Mouse (Mus musculus): ENCODE results near the gene Fbxo27.
A peak's percentile ranks its signal among the peaks of the same experiment; 100 is the strongest.

Gene Fbxo27

DNA sequence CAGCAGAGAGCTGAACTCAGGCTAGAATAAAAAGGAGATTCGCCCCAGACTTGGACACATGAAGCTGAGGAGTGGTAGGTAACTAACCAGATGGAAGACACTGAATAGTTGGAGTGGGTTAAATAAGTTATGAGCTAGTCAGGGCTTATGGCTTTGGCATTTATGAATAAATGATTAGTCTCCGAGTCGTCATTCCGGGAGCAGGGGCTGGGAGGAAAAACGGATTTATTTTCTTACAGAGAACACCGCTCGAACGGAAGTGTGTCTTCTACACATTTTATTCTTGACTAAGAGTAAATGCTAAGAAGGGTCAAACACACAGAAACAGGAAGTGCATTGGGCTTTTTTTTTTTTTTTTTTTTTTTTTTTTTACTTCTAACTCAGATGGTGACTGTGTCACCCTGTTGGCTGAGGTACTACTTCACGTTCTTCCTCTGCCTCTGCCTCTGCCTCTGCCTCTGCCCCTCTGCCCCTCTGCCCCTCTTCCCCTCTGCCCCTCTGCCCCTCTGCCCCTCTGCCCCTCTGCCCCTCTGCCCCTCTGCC lies 10.0 kb downstream of the Fbxo27 start:
- no peak for DNase-seq (ENCODE audit: low read depth, low spot score)

DNA sequence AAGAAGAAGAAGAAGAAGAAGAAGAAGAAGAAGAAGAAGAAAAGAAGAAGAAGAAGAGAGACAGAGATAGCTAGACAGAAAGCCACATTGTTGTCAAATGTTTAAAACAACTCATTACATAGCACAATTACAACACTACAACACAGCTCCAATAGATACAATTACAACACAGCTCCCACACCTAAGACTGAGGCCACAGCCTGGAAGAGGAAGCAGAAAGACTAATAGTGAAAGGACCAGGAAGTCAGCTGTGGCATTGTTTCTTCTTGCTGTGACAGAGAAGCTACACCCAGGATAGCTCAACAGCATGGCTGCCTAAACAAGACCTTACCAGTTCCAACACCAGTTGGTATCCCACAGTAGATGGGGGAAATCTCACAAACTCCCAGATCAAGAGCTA lies 16.8 kb downstream of the Fbxo27 start:
- DNase-seq (ENCODE audit: low read depth, low spot score), result no peak

DNA sequence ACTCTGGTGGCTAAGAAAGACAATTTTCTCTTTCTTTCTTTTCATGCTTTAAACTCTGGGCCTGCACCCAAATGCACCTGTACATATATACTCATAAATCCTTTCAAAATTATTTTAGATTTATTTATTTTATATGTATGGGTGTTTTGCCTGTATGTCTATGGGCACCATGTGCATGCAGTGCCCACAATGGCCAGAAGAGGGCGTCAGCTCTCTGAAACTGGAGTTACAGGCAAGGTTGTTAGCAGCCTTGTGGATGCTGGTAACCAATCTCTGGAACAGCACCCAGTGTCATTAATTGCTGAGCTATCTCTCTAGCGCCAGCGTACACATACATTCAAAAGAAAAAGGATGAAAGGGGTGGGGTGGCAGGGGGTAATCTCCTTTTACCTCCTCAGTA lies 18.3 kb downstream of the Fbxo27 start:
- DNase-seq (ENCODE audit: low read depth, low spot score), result no peak

DNA sequence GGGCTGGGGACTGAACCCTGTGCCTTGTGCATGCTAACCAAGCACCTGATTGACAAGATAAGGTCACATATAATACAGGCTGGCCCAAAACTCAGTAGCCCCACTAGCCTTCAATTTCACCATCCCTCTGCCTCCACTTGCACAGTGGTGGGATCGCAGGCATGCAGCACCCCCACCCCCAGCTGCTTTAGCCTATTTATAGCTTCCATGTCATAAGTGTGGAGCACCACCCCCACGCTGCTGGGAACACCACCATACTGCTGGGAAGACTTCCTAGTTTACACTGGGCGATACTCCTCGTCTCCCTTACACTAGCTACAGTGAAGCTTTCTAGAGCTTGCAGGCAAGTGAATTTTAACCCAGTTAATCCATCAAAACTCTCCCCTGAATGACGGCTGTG lies 22.0 kb downstream of the Fbxo27 start:
- no peak for DNase-seq (ENCODE audit: low read depth, low spot score)

DNA sequence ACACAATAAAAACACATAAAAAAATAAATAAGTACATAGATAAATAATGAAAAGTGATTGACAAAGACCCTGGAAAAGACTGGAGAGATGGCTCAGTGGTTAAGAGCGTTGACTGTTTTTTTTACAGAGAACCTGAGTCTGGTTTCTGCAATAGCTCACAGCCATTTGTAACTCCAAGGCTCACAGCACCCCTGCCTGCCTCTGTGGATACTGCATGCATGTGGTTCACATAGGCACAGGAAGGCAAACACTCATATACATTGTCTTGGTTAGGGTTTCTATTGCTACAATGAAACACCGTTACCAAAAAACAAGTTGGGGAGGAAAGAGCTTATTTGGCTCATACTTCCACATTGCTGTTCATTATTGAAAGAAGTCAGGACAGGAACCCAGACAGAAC lies 22.9 kb downstream of the Fbxo27 start:
- no peak for DNase-seq (ENCODE audit: low read depth, low spot score)

DNA sequence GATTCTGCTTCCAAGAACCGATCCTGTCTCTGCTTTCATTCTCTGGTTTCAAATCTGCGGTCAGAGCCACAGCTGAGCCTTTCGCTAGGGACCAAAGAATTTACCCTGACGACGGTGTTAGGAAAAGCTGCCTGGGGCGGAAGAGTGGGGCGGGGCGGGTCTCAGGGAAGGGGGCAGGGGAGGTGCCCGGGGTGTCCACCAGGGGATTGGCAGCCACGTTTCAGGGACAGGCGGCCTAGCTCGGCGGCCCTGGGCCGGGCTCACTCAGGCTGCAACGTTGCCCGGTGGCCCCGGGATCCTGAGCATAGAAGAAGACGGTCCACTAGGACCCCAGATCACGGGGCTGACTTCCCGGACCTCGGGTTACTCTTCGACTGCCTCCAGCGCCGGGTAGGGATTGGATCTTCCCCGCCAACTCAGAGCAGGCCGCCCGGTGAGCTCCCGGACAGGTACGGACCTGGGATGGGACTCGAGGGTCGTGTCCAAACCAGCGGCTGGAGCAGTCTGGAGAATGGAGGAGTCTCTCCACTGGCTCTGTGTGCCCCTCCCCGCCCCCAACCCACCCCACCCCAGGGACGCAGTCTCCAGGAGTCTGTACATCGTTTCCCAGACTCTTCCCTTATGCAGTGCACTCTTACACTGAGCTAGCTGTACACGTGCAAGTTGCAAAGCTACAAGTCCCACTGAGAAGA lies 24.1 kb downstream of the Fbxo27 start, which contains the start of gene Fbxo17:
Gene Fbxo17, plus strand, starts transcription at position 215 of the 692 bp plus-strand sequence.
- no peak for DNase-seq (ENCODE audit: low read depth, low spot score)

DNA sequence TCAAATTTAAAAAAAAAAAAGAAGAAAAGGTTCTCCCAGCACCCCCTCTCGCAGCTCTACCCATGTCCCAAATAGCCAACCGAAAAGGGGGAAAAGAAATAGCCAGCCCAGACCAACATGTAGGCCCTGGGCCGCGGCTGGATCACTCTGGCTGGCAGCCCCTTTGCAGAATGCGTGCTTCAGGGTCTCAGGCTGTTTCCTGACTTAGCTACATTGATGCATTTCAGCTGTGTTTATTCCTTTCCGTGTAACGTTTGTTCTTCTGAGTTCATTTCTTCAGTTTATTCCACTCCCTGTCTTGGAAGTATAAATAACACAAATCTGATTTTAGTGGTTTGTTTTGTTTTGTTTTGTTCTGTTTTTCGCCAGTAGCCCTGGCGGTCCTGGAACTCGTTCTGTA lies 25.1 kb downstream of the Fbxo27 start:
- no peak for DNase-seq (ENCODE audit: low read depth, low spot score)

DNA sequence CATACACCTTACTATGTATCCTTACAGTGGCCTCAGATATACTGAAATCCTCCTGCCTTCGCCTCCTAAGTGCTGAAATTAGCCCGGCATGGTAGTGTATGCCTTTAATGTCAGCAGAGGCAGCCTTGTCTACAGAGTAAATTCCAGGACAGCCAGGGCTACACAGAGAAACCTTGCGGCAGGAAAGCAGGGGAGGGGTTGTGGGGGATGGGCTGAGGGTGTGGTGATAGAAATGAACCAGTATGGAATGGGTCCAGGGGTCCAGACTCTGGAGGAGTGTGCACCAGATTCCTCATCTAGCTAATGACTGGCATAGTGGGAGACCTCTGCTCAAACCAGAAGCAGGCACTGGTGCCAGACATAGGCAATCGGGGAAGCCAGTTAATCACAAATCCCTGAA lies 26.5 kb downstream of the Fbxo27 start:
- DNase-seq (ENCODE audit: low read depth, low spot score), result no peak

DNA sequence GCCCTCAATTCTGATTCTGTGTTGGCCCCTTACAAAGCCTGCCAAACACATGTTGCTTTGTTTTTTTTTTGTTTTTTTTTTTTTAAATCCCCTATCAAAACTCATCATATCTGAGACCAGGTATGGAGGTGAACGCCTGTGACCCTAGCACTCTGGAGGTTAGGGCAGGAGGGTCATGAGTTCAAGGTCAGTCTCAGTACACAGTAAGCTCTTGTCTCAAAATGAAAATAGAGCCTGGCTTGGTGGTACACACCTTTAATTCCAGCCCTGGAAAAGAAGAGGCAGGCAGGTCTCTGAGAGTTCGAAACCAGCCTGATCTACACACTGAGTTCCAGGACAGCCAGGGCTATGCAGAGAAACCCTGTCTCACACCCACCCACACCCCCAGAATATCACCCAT lies 27.0 kb downstream of the Fbxo27 start:
- no peak for DNase-seq (ENCODE audit: low read depth, low spot score)

DNA sequence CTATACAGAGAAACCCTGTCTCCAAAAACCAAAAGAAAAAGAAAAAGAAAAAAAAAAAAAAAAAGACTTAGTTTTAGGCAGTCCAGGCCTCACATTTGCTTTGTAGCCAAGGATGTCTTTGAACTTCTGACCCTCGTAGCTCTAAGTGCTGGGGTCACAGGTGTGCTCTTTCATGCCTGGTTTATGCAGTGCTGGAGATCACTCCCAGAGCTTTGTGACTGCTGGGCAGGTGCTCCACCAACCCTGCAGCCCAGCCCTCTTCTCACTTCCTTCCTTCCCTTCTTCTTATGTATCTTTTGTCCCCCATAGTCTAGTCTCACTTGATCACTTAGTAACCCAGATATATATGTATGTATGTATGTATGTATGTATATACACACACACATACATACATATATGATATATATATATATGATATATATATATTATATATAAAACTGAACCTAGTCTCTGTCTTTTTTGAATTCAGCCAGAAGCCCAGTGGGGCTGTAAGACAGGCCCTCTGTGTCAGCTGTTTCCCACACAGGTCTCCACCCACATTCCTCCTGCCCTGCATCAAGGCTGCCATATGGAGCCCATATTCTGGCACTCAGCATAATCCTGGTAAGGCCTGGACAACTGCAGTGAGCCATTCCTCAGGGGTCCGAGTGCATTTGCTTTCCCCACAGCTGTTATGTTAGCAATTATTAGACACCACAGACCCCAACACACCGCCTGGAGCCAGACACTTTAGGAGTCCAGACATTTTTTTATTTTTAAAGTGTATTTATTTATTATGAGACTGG lies 28.3 kb downstream of the Fbxo27 start:
- no peak for DNase-seq (ENCODE audit: low read depth, low spot score)

DNA sequence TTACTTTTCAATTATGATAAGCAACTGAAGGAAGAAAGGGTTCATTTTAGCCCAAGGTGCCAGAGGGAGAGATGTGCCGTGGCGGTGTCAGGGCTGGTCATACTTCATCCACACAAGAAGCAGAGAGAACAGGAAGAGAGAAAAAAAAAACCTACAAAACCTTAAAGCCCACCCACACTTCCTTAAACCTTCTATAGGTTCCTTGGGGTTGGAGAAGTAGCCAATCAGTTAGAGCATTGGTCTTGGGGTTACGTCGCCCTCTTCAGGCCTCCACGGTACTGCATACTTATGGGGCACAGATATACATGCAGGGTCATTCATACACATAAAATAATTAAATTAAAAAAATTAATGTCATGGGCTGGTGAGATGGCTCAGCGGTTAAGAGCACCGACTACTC lies 29.4 kb downstream of the Fbxo27 start:
- DNase-seq (ENCODE audit: low read depth, low spot score), result no peak

DNA sequence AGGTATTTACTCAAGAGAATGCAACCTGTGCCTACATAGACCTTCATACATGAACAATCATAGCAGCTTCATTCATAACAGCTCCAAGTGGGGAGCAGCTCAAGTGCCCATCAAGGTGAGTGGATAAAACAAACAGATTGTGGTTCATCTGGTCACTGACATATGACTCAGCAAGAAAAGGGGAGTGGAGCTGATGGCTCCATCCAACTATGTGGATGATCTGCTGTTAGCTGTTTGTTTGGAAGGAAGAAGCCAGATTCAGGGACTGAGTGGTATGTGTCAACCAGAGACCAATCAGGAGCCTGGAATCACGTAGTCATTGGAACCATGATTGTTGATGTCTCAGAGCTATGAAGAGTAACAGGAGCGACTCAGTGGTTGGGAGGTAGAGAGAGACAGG lies 32.0 kb downstream of the Fbxo27 start:
- DNase-seq (ENCODE audit: low read depth, low spot score), result no peak

DNA sequence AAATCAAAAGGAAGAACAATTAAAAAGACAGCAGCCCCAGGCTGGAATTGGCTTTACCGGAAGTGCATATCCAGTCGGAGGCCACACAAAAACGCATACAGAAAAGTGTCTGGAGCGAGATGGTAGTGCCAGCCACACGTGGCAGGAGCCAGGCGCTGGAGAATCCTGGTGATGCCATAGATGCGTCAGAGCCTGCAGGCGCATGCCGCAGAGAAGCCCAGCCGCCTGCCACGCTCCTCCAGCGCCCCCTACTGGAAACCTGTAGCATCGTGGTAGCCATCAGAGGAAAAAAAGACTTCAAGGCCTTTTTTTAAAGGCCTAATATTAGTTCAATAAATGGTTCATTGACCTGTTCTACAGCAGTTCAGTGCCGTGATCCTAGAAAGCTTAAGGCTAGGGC lies 34.0 kb downstream of the Fbxo27 start:
- peak; percentile 67 for DNase-seq (ENCODE audit: low read depth, low spot score)

DNA sequence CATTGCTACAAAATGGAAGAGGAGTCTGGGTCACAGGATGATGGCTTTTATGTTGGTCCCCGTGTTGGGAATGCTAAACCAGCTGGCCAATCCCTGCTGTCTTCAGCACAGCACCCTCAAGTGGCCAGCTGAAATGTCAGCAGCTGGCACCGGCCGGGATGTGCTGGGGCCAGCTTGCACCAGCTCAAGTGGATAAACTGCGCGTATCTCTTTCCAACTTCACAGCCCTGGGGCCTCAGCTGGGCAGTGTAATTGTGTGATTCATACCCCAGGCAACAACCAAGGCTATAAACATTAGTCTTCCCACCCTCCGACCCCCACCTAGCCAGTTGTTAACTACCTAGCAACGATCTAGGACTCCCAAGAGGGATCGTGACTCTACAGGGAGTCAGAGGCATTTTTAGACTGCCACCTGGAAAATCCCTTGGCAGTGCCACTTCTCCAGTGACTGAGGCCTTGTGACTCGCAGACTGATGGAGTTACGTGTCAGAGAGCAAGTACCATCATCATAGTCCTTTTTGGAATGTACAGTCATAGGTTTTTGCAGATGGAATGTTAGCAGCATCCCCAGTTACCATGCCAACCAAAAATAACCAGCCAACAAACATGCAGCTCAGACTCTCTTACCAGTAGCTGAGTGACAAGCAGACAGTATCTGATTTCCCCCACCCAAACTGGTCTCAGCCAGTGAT lies 35.1 kb downstream of the Fbxo27 start:
- DNase-seq (ENCODE audit: low read depth, low spot score), result no peak

DNA sequence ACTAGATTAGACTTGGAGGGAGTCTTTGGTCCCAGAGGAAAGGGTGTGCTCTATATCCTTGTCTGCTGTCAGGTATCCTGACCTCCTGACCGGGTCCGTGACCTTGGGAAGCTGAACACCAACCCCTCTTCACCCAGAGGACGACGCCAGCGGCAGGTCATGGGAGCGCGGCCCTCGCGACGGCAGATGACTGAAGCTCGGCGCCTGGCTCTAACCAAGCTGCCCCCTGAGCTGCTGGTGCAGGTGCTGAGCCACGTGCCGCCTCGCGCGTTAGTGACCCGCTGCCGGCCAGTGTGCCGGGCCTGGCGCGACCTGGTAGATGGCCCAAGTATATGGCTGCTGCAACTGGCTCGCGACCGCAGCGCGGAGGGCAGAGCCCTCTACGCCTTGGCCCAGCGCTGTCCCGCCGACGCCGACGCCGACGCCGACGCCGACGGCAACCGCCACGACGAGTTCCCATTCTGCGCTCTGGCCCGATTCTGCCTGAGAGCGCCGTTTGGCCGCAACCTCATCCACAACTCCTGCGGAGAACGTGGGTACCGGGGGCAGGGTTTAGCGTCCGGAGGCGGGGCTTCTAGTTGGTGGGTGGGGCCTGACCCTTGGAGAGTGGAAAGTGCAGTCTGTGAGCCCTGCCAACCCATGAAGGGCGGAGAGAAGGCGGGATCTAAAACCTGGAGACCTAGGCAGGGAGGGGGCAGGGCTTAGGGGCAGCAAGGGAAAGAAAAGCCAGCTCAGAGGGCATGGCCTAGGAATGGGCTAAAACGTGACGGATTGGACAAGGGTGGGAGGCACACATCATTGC lies 39.9 kb downstream of the Fbxo27 start:
- peak; percentile 74 for DNase-seq (ENCODE audit: low read depth, low spot score)

DNA sequence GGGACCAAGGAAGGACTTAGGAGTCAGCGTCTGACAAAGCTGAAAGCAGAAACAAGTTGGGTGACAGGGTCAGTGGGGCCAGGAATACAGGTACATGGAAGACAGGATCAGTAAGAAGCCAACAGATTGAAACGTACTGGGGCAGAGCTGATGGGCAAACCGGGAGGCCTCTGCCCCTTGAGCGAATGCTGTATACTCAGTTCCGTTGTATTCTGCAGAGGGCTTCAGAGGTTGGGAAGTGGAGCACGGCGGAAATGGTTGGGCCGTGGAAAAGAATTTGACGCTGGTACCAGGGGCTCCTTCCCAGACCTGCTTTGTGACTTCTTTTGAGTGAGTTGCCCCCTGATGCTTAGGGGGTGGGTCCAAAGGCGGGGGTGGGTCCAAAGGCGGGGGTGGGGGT lies 40.6 kb downstream of the Fbxo27 start:
- DNase-seq (ENCODE audit: low read depth, low spot score), result no peak

DNA sequence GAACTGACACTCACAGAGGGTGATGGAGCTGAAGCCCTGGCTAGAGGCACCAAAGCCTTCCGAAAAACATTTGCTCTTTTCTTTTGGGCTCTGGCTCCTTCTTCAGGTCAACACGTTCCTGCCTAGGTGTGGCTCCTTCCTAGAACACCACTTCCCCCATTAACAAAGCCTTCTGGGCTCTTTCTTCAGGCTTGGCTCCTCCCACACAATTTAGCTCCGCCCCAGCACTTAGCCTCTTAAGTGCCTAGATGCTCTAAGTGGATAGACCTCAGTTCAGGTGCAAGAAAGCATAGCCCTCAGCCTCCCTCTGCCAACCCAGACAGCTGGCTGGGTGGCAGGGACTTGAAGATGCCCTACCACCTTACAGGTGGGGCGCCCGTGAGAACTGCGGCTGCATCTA lies 43.1 kb downstream of the Fbxo27 start:
- DNase-seq (ENCODE audit: low read depth, low spot score), result no peak

DNA sequence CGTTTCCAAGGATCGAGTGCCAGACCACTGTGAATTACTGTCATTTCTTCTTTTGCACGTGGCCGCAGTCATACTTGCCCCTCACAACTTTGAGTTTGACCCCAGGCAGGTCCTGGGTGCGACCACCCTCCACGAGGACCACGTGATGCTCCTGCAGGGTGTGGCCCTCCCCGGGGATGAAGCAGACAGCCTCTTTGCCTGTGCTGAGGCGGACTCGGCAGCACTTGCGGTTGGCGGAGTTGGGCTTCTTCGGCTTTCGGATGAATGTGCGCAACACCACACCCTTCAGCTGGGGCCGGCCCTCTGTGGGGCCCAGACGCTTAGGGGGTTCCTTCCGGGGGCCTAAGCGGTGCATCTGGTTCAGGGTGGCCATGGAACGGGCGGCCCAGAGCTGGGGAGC lies 47.2 kb downstream of the Fbxo27 start:
- DNase-seq (ENCODE audit: low read depth, low spot score), result no peak

DNA sequence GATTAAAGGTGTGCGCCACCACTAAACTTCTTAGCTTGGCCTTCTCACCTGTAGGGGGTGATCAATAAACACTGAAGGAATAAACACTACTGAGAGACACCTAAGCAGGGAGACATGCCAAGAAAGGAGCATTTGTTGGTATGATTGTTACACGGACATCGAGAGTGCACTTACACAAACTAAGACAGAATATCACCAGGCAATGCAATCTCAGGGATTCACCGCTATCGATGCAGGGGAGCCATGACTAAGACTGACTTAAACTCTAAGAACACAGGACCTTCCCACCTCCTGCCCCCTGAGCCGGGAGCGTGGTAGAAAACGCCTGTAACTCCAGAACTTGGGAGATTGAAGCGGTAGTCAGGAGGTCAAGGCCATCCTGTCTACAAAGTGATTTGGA lies 48.3 kb downstream of the Fbxo27 start:
- no peak for DNase-seq (ENCODE audit: low read depth, low spot score)

DNA sequence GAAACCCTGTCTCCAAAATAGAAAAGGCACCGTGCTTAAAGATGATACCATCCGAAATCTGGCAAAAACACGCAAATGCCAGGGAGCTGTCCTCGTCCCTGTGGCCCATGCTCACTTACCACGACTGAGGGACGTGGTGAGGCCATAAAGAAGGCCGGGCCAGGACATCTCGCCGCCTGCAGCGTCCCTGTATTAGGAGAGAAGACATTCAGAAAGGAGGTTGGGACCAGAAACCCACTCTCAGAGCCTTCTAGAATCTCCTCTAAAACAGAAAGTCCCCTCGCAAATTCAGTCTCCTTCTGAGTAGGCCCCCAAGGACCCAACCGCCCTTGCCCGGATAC lies 48.7 kb downstream of the Fbxo27 start:
- no peak for DNase-seq (ENCODE audit: low read depth, low spot score)

DNA sequence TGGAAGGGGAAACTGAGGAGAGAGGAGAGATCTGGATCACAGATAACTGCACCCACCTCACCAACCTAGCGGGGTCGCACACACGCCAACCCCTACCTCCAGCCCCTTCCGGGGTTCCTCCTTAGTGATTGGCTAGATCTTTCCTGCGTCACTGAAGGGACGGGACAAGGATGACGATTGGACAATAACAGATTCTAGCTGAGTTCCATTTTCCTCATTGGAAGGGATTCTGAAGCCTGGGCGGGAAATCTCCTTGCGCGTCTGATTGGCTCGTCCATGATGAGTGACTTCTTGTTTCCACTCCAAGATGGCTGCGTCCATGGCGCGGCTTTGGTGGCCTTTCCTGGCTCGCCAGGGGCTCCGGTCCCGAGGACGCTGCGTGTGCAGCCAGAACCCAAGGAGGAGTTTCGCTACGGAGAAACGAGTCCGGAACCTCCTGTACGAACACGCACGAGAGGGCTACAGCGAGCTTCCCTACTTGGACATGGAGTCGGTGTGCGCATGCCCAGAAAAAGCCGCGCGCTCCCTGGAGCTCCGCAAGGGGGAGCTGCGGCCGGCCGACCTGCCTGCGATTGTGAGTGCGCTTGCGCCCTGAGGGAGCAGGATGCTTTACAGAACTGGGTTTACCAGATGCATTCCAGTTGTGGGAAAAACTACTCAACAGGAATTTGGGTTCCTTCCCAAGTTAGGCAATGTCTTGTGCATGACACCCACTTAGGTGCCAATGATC lies 49.2 kb downstream of the Fbxo27 start, which contains the start of the genes Mrps12 and Sars2:
Gene Mrps12, minus strand, starts transcription at position 112 of the 730 bp plus-strand sequence.
Gene Sars2, plus strand, starts transcription at position 284 of the 730 bp plus-strand sequence.
- DNase-seq (ENCODE audit: low read depth, low spot score), result peak; percentile 97

Data from retina, postnatal 7 days (tissue).